In genomic region chr5:53049046-53049445, GRCm38 (mm10) we compare ENCODE assay signal across 9 mouse cellular contexts. TPM values are rescaled to one million over a fixed set of nuclear protein-coding genes. Genes with fewer than 3 reads are reported as not detected.
DNase-seq lines count a peak whose midpoint lies in the region; ATAC-seq and TF ChIP-seq lines count a peak whose summit lies in the region.
"Had no signal": no experiment of that assay in that cellular context is flagged by ENCODE, and none has a peak within 500 bp of the region (broad histone marks: within the 10 kb centered on the region; RNA-seq: fewer than 3 reads in every experiment).

No protein-coding gene starts in this region.

- H3K9ac ChIP-seq in forebrain, embryonic 14.5 days (ENCODE audit: low read length): peak overlapping the region; percentile 41; the same call in 1 of the 2 replicates

- WGBS in forebrain, embryonic 14.5 days: under 1% methylated on average over 39 of the region's 39 CpGs

- no peaks in the 10 kb centered on the region for H3K9me3 ChIP-seq in forebrain, embryonic 14.5 days (replicated peaks; ENCODE audit: control insufficient read depth, low read length)

- H3K27me3 ChIP-seq in forebrain, embryonic 14.5 days (replicated peaks; ENCODE audit: control insufficient read depth, insufficient read depth, low read length): peaks cover 16% of the 10 kb centered on the region; the same call in 1 of the 2 replicates

- no peak overlapping the region for H3K27ac ChIP-seq in left cerebral cortex, adult 2 months
- no peak overlapping the region for H3K27ac ChIP-seq in forebrain, embryonic 14.5 days (ENCODE audit: low read depth, low read length)
- H3K27ac ChIP-seq in gastrocnemius, adult 2 months: no peak overlapping the region
- H3K27ac ChIP-seq: macrophage had no signal

- peak in 1 of 2 experiments; percentile 12 for DNase-seq in left cerebral cortex, adult 2 months (ENCODE audit: extremely low spot score in 1 of 2, low spot score in 2 of 2)
- no peak for DNase-seq in left cerebral cortex, adult 8-10 months (ENCODE audit: low spot score in 2 of 2)
- DNase-seq in forebrain, embryonic 14.5 days (ENCODE audit: low spot score): peak; percentile 19
- DNase-seq in kidney, postnatal 14 days: peak; percentile 62
- DNase-seq in lung, postnatal 36 days: peak; percentile 77
- DNase-seq in thymus, adult 18-20 months: no peak
- no peak for DNase-seq in layer of hippocampus, postnatal 36 days
- DNase-seq in gastrocnemius, adult 2 months: no peak

- intact Hi-C loops in left cerebral cortex, adult 2 months (cut with DNase I): no loop called here
- intact Hi-C loops in gastrocnemius, adult 2 months (cut with DNase I): no loop called here

- H3K4me1 ChIP-seq in forebrain, embryonic 14.5 days (ENCODE audit: control insufficient read depth, insufficient read depth, low read length): no peaks in the 10 kb centered on the region

- TF ChIP-seq CTCF in left cerebral cortex, adult 2 months (IDR thresholded peaks at IDR 0.05): no peak
- TF ChIP-seq CTCF in gastrocnemius, adult 2 months (IDR thresholded peaks at IDR 0.05): no peak

- H3K4me2 ChIP-seq in forebrain, embryonic 14.5 days (ENCODE audit: low read length): peak overlapping the region; percentile 58

- peak overlapping the region; percentile 21; the same call in 1 of the 2 replicates for H3K4me3 ChIP-seq in left cerebral cortex, adult 2 months
- peak overlapping the region; percentile 32 for H3K4me3 ChIP-seq in forebrain, embryonic 14.5 days (ENCODE audit: low read depth, low read length)
- no peak overlapping the region for H3K4me3 ChIP-seq in gastrocnemius, adult 2 months

- no peaks in the 10 kb centered on the region for H3K36me3 ChIP-seq in forebrain, embryonic 14.5 days (ENCODE audit: control insufficient read depth, insufficient read depth, low read length)

- peak; percentile 42; the same call in 1 of the 2 replicates for ATAC-seq in forebrain, embryonic 14.5 days

RNA-seq across cellular contexts. Expression of gene Slc34a2, which starts 11.2 kb away (rescaled TPM):
- not detected for total RNA-seq in left cerebral cortex, adult 2 months (2021)
- total RNA-seq in left cerebral cortex, adult 8-10 months (2022): under 1 TPM in 1 of 4 experiments, not detected in 3; 0.11 TPM
- not detected in 2 replicates for polyA plus RNA-seq in forebrain, embryonic 14.5 days (2014; fragmentation: Nextera tagmentation; extraction: Ambion mirVana)
- not detected for total RNA-seq in layer of hippocampus, postnatal 36 days (2021)
- total RNA-seq in gastrocnemius, adult 2 months (2021): not detected
- polyA plus RNA-seq: macrophage had no signal

Comparison
In these comparisons a context has a peak if more than half of its experiments do, and no peak if none do; other contexts are left out.
1. DNase-seq: peak in forebrain, embryonic 14.5 days (single experiment), kidney, postnatal 14 days (single experiment) and lung, postnatal 36 days (single experiment); none in left cerebral cortex, adult 8-10 months (0 of 2), thymus, adult 18-20 months (0 of 2), layer of hippocampus, postnatal 36 days (0 of 2) and gastrocnemius, adult 2 months (single experiment).